Mouse (Mus musculus): ENCODE data around the gene Zfp146. TPM values are rescaled to one million over a fixed set of nuclear protein-coding genes. Genes with fewer than 3 reads are reported as not detected.

Zfp146 gene
- polyA plus RNA-seq, 1 experiment from 2014 or later: 23.0 TPM

DNA sequence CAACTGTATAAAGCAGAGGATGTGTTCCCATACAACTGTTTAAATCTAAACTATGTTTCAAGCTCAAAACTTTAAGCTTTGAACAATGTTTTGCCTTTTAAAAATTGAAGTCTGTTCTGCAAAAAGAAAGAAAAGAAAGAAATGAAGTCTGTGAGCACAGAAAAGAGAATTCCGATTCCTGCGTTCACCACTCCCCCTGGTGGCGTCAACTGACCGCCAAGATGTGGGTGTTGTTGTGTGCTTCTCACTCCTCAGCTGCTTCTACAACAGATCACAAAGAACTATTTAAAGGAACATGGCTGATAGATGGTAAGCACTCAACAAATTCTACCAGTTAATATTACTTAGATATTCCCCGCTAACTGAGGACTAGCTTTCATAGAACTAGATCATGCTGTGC lies 6.4 kb downstream of the Zfp146 start:
- H3K4me3 ChIP-seq (ENCODE audit: low read length): no peak overlapping the region
- 98% methylated on average over 5 of the region's 5 CpGs for WGBS
- peaks cover 79% of the 10 kb centered on the region for H3K36me3 ChIP-seq (ENCODE audit: control insufficient read depth, insufficient read depth, low read length)
- H3K9me3 ChIP-seq (ENCODE audit: control insufficient read depth, low read length): peaks cover 89% of the 10 kb centered on the region
- H3K4me1 ChIP-seq (ENCODE audit: control insufficient read depth, insufficient read depth, low read length): no peaks in the 10 kb centered on the region
- ATAC-seq (ENCODE audit: low FRiP score, low TSS enrichment): no peak
- no peak overlapping the region for H3K9ac ChIP-seq (ENCODE audit: low read depth, low read length)
- no peak overlapping the region for H3K27ac ChIP-seq (ENCODE audit: low read depth, low read length)
- H3K4me2 ChIP-seq (replicated peaks; ENCODE audit: low read depth, low read length): no peak overlapping the region
- no peaks in the 10 kb centered on the region for H3K27me3 ChIP-seq (ENCODE audit: control insufficient read depth, insufficient read depth, low read length)

DNA sequence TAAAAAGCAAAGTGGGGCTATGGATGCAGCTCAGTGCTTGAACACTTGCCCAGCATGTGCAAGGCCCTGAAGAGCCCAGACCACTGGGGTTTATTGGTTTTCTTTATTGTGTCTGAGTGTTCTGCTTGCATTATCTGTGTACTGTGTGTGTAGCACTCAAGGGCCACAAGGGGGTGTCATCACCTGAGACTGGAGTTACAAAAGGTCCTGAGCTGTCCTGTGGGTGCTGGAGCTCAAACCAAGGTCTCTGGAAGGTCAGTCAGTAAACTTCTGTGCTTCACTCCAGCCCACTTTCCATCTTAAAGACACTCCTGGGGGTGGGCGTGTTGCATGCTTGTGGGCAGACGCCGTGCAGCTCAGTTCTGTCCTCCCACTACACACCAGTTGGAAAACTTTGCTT lies 14.0 kb downstream of the Zfp146 start:
- Histone ChIP-seq H3K4me3 (ENCODE audit: low read length) (no peak overlapping the region), H3K4me1 (ENCODE audit: control insufficient read depth, insufficient read depth, low read length) (no peaks in the 10 kb centered on the region), H3K27me3 (ENCODE audit: control insufficient read depth, insufficient read depth, low read length) (no peaks in the 10 kb centered on the region), H3K4me2 (replicated peaks; ENCODE audit: low read depth, low read length) (no peak overlapping the region), H3K27ac (ENCODE audit: low read depth, low read length) (no peak overlapping the region), H3K36me3 (ENCODE audit: control insufficient read depth, insufficient read depth, low read length) (peaks cover 43% of the 10 kb centered on the region), H3K9me3 (ENCODE audit: control insufficient read depth, low read length) (peaks cover 84% of the 10 kb centered on the region), H3K9ac (ENCODE audit: low read depth, low read length) (no peak overlapping the region)
- WGBS: 96% methylated on average over 3 of the region's 3 CpGs
- ATAC-seq (ENCODE audit: low FRiP score, low TSS enrichment): no peak

DNA sequence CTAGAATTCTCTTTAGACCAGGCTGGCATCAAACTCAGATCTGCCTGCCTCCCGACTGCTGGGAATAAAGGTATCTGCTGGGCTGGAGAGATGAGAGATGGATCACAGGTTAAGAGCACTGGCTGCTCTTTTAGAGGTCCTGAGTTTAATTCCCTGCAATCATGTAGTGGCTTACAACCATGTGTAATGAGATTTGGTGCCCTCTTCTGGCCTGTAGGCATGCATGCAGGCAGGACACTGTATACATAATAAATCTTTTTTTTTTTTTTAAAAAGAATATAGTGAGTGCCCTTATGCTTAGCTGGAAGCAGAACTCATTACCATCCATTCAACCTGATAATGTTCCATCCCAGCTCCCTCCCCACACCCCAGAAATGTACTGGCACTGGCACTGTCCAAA lies 15.5 kb downstream of the Zfp146 start:
- Histone ChIP-seq H3K4me3 (ENCODE audit: low read length) (no peak overlapping the region), H3K9ac (ENCODE audit: low read depth, low read length) (no peak overlapping the region), H3K27ac (ENCODE audit: low read depth, low read length) (no peak overlapping the region), H3K36me3 (ENCODE audit: control insufficient read depth, insufficient read depth, low read length) (peaks cover 33% of the 10 kb centered on the region), H3K4me2 (replicated peaks; ENCODE audit: low read depth, low read length) (no peak overlapping the region), H3K4me1 (ENCODE audit: control insufficient read depth, insufficient read depth, low read length) (no peaks in the 10 kb centered on the region), H3K9me3 (ENCODE audit: control insufficient read depth, low read length) (peaks cover 86% of the 10 kb centered on the region), H3K27me3 (ENCODE audit: control insufficient read depth, insufficient read depth, low read length) (no peaks in the 10 kb centered on the region)
- ATAC-seq (ENCODE audit: low FRiP score, low TSS enrichment): no peak
- WGBS: 92% methylated on average over 1 of the region's 1 CpGs

DNA sequence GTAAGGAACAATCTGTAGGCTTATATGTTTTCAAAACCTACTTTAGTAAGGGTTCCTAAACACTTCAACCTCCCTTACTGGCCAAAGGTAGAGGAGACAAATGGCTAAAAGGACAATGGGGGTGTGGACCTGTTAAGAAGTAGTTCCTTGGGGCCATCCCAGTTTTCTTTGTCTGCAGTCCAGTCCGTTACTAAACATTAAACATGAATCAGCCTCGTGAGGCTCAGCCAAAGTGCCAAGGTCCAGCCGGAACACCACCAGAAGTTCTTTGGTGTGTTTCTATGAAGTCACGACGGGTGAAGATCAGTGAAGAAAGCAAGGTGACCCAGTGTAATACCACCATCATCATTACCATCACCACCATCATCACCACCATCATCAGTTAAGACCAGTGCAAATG lies 22.5 kb downstream of the Zfp146 start:
- H3K36me3 ChIP-seq (ENCODE audit: control insufficient read depth, insufficient read depth, low read length): peaks cover 2% of the 10 kb centered on the region; the same call in 1 of the 2 replicates
- peaks cover 40% of the 10 kb centered on the region for H3K9me3 ChIP-seq (ENCODE audit: control insufficient read depth, low read length)
- 95% methylated on average over 5 of the region's 5 CpGs for WGBS

DNA sequence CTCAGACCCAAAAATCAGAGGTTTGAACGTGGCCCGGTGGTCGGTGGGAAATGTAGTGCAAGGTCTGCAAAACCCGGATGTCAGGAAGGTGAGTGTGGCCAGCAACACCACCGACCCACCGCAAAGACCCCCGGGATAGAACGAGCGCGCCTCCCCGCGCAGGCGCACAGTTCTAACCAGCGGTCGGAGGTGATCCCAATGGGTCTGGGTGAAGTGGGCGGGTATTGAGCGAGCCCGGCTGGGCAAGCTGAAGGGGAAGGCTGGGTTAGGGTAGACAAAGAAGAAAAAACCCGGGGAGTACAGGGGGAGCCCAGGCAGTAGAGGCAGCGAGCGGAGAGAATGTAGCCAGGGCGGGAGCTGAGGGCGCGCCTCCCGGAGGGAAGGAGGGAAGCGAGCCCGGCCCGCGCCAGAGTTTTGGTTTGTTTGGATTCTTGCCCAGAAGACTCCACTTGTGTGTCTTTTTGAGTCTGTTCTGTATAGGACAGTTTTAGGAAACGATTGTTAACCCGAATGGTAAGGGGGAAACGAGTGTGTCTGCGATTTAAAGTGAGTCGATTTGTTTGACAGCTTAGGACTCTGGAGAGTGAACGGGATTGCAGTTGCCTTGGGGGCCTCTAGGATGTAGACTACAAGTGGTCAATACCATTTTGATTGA lies 25.9 kb downstream of the Zfp146 start:
- no peaks in the 10 kb centered on the region for H3K4me1 ChIP-seq (ENCODE audit: control insufficient read depth, insufficient read depth, low read length)
- H3K36me3 ChIP-seq (ENCODE audit: control insufficient read depth, insufficient read depth, low read length): no peaks in the 10 kb centered on the region; the same call in 1 of the 2 replicates
- H3K9me3 ChIP-seq (ENCODE audit: control insufficient read depth, low read length): peaks cover 7% of the 10 kb centered on the region
- H3K9ac ChIP-seq (ENCODE audit: low read depth, low read length): peak overlapping the region; percentile 73
- 4% methylated on average over 35 of the region's 35 CpGs for WGBS
- ATAC-seq (ENCODE audit: low FRiP score, low TSS enrichment): peak; percentile 97
- H3K4me2 ChIP-seq (replicated peaks; ENCODE audit: low read depth, low read length): peak overlapping the region; percentile 50
- H3K27me3 ChIP-seq (ENCODE audit: control insufficient read depth, insufficient read depth, low read length): no peaks in the 10 kb centered on the region
- H3K27ac ChIP-seq (ENCODE audit: low read depth, low read length): peak overlapping the region; percentile 90; the same call in 1 of the 2 replicates
- H3K4me3 ChIP-seq (ENCODE audit: low read length): peak overlapping the region; percentile 58

More for the DNA sequence above, 22.5 kb downstream of the Zfp146 start:
- Histone ChIP-seq H3K4me1 (ENCODE audit: control insufficient read depth, insufficient read depth, low read length) (no peaks in the 10 kb centered on the region), H3K4me2 (replicated peaks; ENCODE audit: low read depth, low read length) (no peak overlapping the region), H3K27me3 (ENCODE audit: control insufficient read depth, insufficient read depth, low read length) (no peaks in the 10 kb centered on the region), H3K27ac (ENCODE audit: low read depth, low read length) (no peak overlapping the region), H3K9ac (ENCODE audit: low read depth, low read length) (no peak overlapping the region), H3K4me3 (ENCODE audit: low read length) (no peak overlapping the region)
- no peak for ATAC-seq (ENCODE audit: low FRiP score, low TSS enrichment)

DNA sequence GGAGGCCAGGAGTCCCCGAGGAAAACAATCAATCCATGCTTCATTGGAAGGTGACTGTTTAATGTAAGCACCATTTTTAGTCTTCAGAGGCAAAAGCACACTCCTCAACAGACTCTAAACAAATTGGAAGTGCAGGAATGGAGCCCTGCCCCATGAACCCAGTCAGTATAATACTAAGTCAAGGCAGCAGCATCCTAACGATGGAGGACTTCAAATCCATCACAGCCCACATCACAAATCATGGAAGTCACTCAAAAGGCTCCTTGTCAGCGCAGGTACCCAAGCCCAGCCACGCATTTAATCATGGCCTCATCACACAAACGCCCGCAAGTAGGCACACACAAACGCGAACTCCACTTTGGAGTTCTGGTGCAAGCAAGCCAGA lies 26.4 kb downstream of the Zfp146 start:
- H3K36me3 ChIP-seq (ENCODE audit: control insufficient read depth, insufficient read depth, low read length): no peaks in the 10 kb centered on the region; the same call in 1 of the 2 replicates
- no peak overlapping the region; the same call in 1 of the 2 replicates for H3K27ac ChIP-seq (ENCODE audit: low read depth, low read length)
- H3K4me2 ChIP-seq (replicated peaks; ENCODE audit: low read depth, low read length): peak overlapping the region; percentile 50
- no peak; the same call in 1 of the 2 replicates for ATAC-seq (ENCODE audit: low FRiP score, low TSS enrichment)
- H3K4me1 ChIP-seq (ENCODE audit: control insufficient read depth, insufficient read depth, low read length): no peaks in the 10 kb centered on the region
- peaks cover 3% of the 10 kb centered on the region for H3K9me3 ChIP-seq (ENCODE audit: control insufficient read depth, low read length)
- H3K4me3 ChIP-seq (ENCODE audit: low read length): peak overlapping the region; percentile 58
- WGBS: 11% methylated on average over 8 of the region's 8 CpGs
- peak overlapping the region; percentile 73; the same call in 1 of the 2 replicates for H3K9ac ChIP-seq (ENCODE audit: low read depth, low read length)
- H3K27me3 ChIP-seq (ENCODE audit: control insufficient read depth, insufficient read depth, low read length): no peaks in the 10 kb centered on the region

DNA sequence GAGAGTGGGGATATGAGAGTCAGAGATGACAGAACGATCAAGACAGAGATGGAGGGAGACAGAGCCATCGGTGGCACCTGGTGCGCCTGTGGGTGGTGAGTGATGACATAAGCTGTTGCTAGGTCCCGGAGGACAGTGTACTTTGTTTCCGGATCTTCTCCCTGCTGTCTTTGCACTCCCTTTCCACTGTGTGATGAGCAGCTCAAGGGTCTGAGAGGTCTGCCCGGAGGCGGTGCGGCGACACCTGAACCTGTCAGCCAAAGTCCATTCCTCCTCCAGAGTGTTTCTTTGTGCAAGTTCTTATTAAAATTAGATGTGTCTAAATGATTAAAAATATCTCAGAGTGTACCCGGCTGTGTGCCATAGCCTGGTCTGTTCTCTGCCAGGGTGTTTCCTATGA lies 32.7 kb downstream of the Zfp146 start:
- no peak overlapping the region for H3K4me2 ChIP-seq (replicated peaks; ENCODE audit: low read depth, low read length)
- 91% methylated on average over 10 of the region's 10 CpGs for WGBS
- H3K9ac ChIP-seq (ENCODE audit: low read depth, low read length): no peak overlapping the region
- H3K36me3 ChIP-seq (ENCODE audit: control insufficient read depth, insufficient read depth, low read length): peaks cover 29% of the 10 kb centered on the region
- H3K4me3 ChIP-seq (ENCODE audit: low read length): no peak overlapping the region
- ATAC-seq (ENCODE audit: low FRiP score, low TSS enrichment): no peak
- H3K9me3 ChIP-seq (ENCODE audit: control insufficient read depth, low read length): 0 out of 2 replicates have a peak, but pooled peaks cover 4% of the 10 kb centered on the region
- H3K27ac ChIP-seq (ENCODE audit: low read depth, low read length): no peak overlapping the region
- H3K4me1 ChIP-seq (ENCODE audit: control insufficient read depth, insufficient read depth, low read length): no peaks in the 10 kb centered on the region
- no peaks in the 10 kb centered on the region for H3K27me3 ChIP-seq (ENCODE audit: control insufficient read depth, insufficient read depth, low read length)

DNA sequence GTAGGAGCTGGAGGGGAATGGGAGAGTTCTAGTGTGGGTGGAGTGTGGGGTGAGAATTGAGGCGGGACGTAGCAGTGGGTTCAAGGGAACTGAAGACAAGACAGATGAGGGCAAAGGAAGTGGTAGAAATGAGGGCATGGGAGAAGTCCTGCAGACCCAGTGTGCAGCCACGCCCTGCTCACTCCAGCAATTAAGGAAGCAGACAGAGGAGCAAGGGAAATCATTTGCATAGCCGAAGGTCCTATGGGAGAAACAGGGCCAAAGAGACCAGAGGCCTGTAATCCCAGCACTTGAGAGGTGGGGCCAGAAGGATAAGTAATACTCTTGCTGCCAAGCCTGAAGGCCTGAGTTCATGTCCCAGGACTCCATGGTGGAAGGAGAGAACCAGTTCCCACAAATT lies 37.2 kb downstream of the Zfp146 start:
- Histone ChIP-seq H3K36me3 (ENCODE audit: control insufficient read depth, insufficient read depth, low read length) (peaks cover 45% of the 10 kb centered on the region), H3K9me3 (ENCODE audit: control insufficient read depth, low read length) (0 out of 2 replicates have a peak, but pooled peaks cover 4% of the 10 kb centered on the region)

DNA sequence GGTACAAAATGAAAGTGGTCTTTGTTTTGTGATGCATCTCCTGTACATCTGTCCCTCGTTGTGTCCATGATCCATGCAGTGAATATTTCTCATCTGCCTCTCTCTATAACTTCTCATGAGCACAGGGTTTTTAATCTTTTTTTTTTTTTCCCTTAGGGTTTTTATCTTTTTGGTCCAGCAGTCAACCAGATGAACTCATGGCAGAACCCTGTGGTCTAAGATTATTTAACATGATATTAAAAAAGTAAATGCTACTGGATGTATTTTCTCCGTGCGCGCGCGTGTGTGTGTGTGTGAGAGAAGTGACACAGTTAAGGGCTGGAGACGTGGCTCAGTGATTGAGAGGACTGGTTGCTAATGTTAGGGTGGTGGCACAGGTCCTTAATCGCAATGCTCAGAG lies 39.6 kb downstream of the Zfp146 start:
- Histone ChIP-seq H3K4me3 (ENCODE audit: low read length) (no peak overlapping the region), H3K36me3 (ENCODE audit: control insufficient read depth, insufficient read depth, low read length) (peaks cover 49% of the 10 kb centered on the region), H3K27me3 (ENCODE audit: control insufficient read depth, insufficient read depth, low read length) (no peaks in the 10 kb centered on the region), H3K4me1 (ENCODE audit: control insufficient read depth, insufficient read depth, low read length) (no peaks in the 10 kb centered on the region), H3K9ac (ENCODE audit: low read depth, low read length) (no peak overlapping the region), H3K9me3 (ENCODE audit: control insufficient read depth, low read length) (0 out of 2 replicates have a peak, but pooled peaks cover 4% of the 10 kb centered on the region), H3K4me2 (replicated peaks; ENCODE audit: low read depth, low read length) (no peak overlapping the region), H3K27ac (ENCODE audit: low read depth, low read length) (no peak overlapping the region)
- WGBS: 97% methylated on average over 8 of the region's 8 CpGs
- no peak for ATAC-seq (ENCODE audit: low FRiP score, low TSS enrichment)

More for the DNA sequence above, 37.2 kb downstream of the Zfp146 start:
- 92% methylated on average over 4 of the region's 4 CpGs for WGBS
- H3K27ac ChIP-seq (ENCODE audit: low read depth, low read length): no peak overlapping the region
- no peaks in the 10 kb centered on the region for H3K27me3 ChIP-seq (ENCODE audit: control insufficient read depth, insufficient read depth, low read length)
- H3K9ac ChIP-seq (ENCODE audit: low read depth, low read length): no peak overlapping the region
- ATAC-seq (ENCODE audit: low FRiP score, low TSS enrichment): no peak
- no peaks in the 10 kb centered on the region for H3K4me1 ChIP-seq (ENCODE audit: control insufficient read depth, insufficient read depth, low read length)
- no peak overlapping the region for H3K4me3 ChIP-seq (ENCODE audit: low read length)
- no peak overlapping the region for H3K4me2 ChIP-seq (replicated peaks; ENCODE audit: low read depth, low read length)

Data from kidney, embryonic 14.5 days (tissue).